In the genomic region with DNA sequence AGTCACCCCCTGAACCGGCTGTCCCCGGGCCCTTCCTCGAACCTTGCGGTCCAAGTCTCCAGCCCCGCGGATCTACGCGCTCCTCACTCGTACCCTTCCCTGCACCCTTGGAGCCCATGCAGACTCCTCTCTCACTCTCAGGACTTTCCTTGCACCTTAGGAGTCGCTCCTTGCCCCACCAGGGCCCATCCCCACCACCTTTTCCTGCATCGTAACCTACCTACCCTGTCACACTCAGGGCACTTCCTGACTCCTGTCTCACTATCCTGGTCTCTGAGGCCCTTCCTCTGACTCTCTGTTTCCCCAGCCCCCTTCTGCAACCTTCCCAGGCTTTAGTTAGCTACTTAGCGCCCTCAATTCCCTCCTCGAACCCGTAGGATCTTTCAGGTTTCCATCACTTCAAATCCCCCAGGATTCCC, we compare ENCODE assay signal across 8 mouse cellular contexts. TPM values are rescaled to one million over a fixed set of nuclear protein-coding genes. Genes with fewer than 3 reads are reported as not detected.
A peak's percentile ranks its signal among the peaks of the same experiment; 100 is the strongest.
DNase-seq lines count a peak whose midpoint lies in the region; ATAC-seq and TF ChIP-seq lines count a peak whose summit lies in the region.

No protein-coding gene starts in this region.

- under 1% methylated on average over 14 of the region's 14 CpGs for WGBS in limb, embryonic 15.5 days

- H3K4me3 ChIP-seq in testis, adult 2 months (ENCODE audit: control insufficient read depth, low read depth, low read length): peak overlapping the region; percentile 85
- peak overlapping the region; percentile 76 for H3K4me3 ChIP-seq in limb, embryonic 15.5 days

- peak overlapping the region; percentile 68 for H3K27ac ChIP-seq in testis, adult 2 months (ENCODE audit: control insufficient read depth, insufficient read depth, low read depth, low read length)
- peak overlapping the region; percentile 93 for H3K27ac ChIP-seq in limb, embryonic 15.5 days

- H3K4me1 ChIP-seq in testis, adult 2 months (ENCODE audit: control insufficient read depth, insufficient read depth, low read length): peaks cover 20% of the 10 kb centered on the region
- H3K4me1 ChIP-seq in limb, embryonic 15.5 days: peaks cover 28% of the 10 kb centered on the region

- no peaks in the 10 kb centered on the region for H3K9me3 ChIP-seq in limb, embryonic 15.5 days

- TF ChIP-seq CTCF in testis, adult 2 months (IDR thresholded peaks at IDR 0.05; ENCODE audit: control insufficient read depth, insufficient read depth, insufficient replicate concordance, low read depth, low read length): no peak

- H3K4me2 ChIP-seq in limb, embryonic 15.5 days: peak overlapping the region; percentile 76

- peaks cover 2% of the 10 kb centered on the region; the same call in 1 of the 2 replicates for H3K36me3 ChIP-seq in testis, adult 2 months (ENCODE audit: control insufficient read depth, insufficient read depth, low read length)
- peaks cover 25% of the 10 kb centered on the region for H3K36me3 ChIP-seq in limb, embryonic 15.5 days

- no peaks in the 10 kb centered on the region for H3K27me3 ChIP-seq in testis, adult 2 months (ENCODE audit: control insufficient read depth, insufficient read depth, low read length)
- no peaks in the 10 kb centered on the region for H3K27me3 ChIP-seq in limb, embryonic 15.5 days

- no peak for DNase-seq in frontal cortex, postnatal 14 days (ENCODE audit: low spot score in 2 of 2)
- DNase-seq in testis, postnatal 14 days (ENCODE audit: low spot score): no peak
- no peak for DNase-seq in urinary bladder, postnatal 14 days (ENCODE audit: low spot score)

- no peak; the same call in 1 of the 2 replicates for TF ChIP-seq POLR2A in testis, adult 2 months (IDR thresholded peaks at IDR 0.05; ENCODE audit: control insufficient read depth, low read depth, low read length)

- peak overlapping the region; percentile 88 for H3K9ac ChIP-seq in limb, embryonic 15.5 days

- ATAC-seq in frontal cortex, adult (ENCODE audit: low TSS enrichment): peak; percentile 28
- ATAC-seq in limb, embryonic 15.5 days (ENCODE audit: insufficient number of reproducible peaks, low FRiP score, low TSS enrichment, low read depth): no peak; the same call in 1 of the 2 replicates
- no peak for ATAC-seq in inflammation-experienced regulatory T-cells, adult 6 months
- ATAC-seq in CD4-positive, CD25-positive, alpha-beta regulatory T cell, adult 4 months: no peak

RNA-seq across cellular contexts. Expression of a gene that starts 0.4 kb away (rescaled TPM):
- polyA plus RNA-seq in testis, adult 2 months (2012; rRNA removed): 35.7 and 37.0 TPM in 2 replicates
- polyA plus RNA-seq in limb, embryonic 15.5 days (2015; fragmentation: Nextera tagmentation; extraction: Ambion mirVana): 46.2 and 50.0 TPM in 2 replicates
- polyA plus RNA-seq in inflammation-experienced regulatory T-cells, adult 6 months (2017; shearing (Covaris generic)): 10 to 100 TPM; 22.6 to 25.7 (median 24.9) TPM
- 10 to 100 TPM; 22.9 to 25.8 TPM for polyA plus RNA-seq in CD4-positive, CD25-positive, alpha-beta regulatory T cell, adult 4 months (2017; shearing (Covaris generic))

RNA-seq across cellular contexts. Expression of a gene that starts 12.6 kb away (rescaled TPM):
- polyA plus RNA-seq in testis, adult 2 months (2012; rRNA removed): 1,707 and 1,788 TPM in 2 replicates
- 44.4 and 51.0 TPM in 2 replicates for polyA plus RNA-seq in limb, embryonic 15.5 days (2015; fragmentation: Nextera tagmentation; extraction: Ambion mirVana)
- polyA plus RNA-seq in inflammation-experienced regulatory T-cells, adult 6 months (2017; shearing (Covaris generic)): 1 to 10 TPM in 1 of 3 experiments, under 1 TPM in 1, not detected in 1; 0.86 to 1.4 TPM
- polyA plus RNA-seq in CD4-positive, CD25-positive, alpha-beta regulatory T cell, adult 4 months (2017; shearing (Covaris generic)): 1 to 10 TPM in 1 of 2 experiments, not detected in 1; 2.1 TPM

RNA-seq across cellular contexts. Expression of a gene that starts 15.3 kb away (rescaled TPM):
- polyA plus RNA-seq in testis, adult 2 months (2012; rRNA removed): 0.12 and 0.14 TPM in 2 replicates
- 0.22 and 0.29 TPM in 2 replicates for polyA plus RNA-seq in limb, embryonic 15.5 days (2015; fragmentation: Nextera tagmentation; extraction: Ambion mirVana)
- not detected for polyA plus RNA-seq in inflammation-experienced regulatory T-cells, adult 6 months (2017; shearing (Covaris generic))
- under 1 TPM in 1 of 2 experiments, not detected in 1; 0.47 TPM for polyA plus RNA-seq in CD4-positive, CD25-positive, alpha-beta regulatory T cell, adult 4 months (2017; shearing (Covaris generic))

RNA-seq across cellular contexts. Expression of a gene that starts 30.8 kb away (rescaled TPM):
- polyA plus RNA-seq in testis, adult 2 months (2012; rRNA removed): 319 and 358 TPM in 2 replicates
- not detected in 2 replicates for polyA plus RNA-seq in limb, embryonic 15.5 days (2015; fragmentation: Nextera tagmentation; extraction: Ambion mirVana)
- not detected for polyA plus RNA-seq in inflammation-experienced regulatory T-cells, adult 6 months (2017; shearing (Covaris generic))
- not detected for polyA plus RNA-seq in CD4-positive, CD25-positive, alpha-beta regulatory T cell, adult 4 months (2017; shearing (Covaris generic))

RNA-seq across cellular contexts. Expression of a gene that starts 42.3 kb away (rescaled TPM):
- polyA plus RNA-seq in testis, adult 2 months (2012; rRNA removed): 15.5 and 17.3 TPM in 2 replicates
- polyA plus RNA-seq in limb, embryonic 15.5 days (2015; fragmentation: Nextera tagmentation; extraction: Ambion mirVana): 0.49 and 0.63 TPM in 2 replicates
- not detected for polyA plus RNA-seq in inflammation-experienced regulatory T-cells, adult 6 months (2017; shearing (Covaris generic))
- polyA plus RNA-seq in CD4-positive, CD25-positive, alpha-beta regulatory T cell, adult 4 months (2017; shearing (Covaris generic)): under 1 TPM in 1 of 2 experiments, not detected in 1; 0.16 TPM

Comparison
In these comparisons a context has a peak if more than half of its experiments do, and no peak if none do; other contexts are left out.
1. RNA of a gene that starts 12.6 kb away (polyA plus RNA-seq): 1,707 to 1,788 TPM in testis, adult 2 months; 44.4 to 51.0 TPM in limb, embryonic 15.5 days, 2.1 TPM in CD4-positive, CD25-positive, alpha-beta regulatory T cell, adult 4 months and 0.86 to 1.4 TPM in inflammation-experienced regulatory T-cells, adult 6 months; every median in the first group is over 10 times any median in the second.